Mouse (Mus musculus) intestine, embryonic 14.5 days (tissue): ENCODE data around the gene Id2. TPM values are rescaled to one million over a fixed set of nuclear protein-coding genes. Genes with fewer than 3 reads are reported as not detected.
A peak's percentile ranks its signal among the peaks of the same experiment; 100 is the strongest.

Experiments
- ATAC-seq: fragments of 200-750 bp; cut with Nextera tagmentation; replicated peaks from 2 replicates; pipeline ENCODE4 v1.8.0; 2017; ENCODE audit warnings: low read depth, moderate number of reproducible peaks, moderate TSS enrichment, moderate library complexity; ENCODE audit not compliant: low FRiP score, low TSS enrichment
- DNase-seq: peaks from one replicate; pipeline ENCODE4 v3.0.0-alpha.2; 2018; ENCODE audit warnings: low spot score
- H3K27ac ChIP-seq: fragments of 300-500 bp; sonication (generic); 2 replicates; pipeline ENCODE4 v1.5.1; 2014; ENCODE audit warnings: low read depth, mild to moderate bottlenecking, control low read depth
- H3K27me3 ChIP-seq: fragments of 300-500 bp; sonication (generic); replicated peaks from 2 replicates; pipeline ENCODE4 v1.6.1; 2014; ENCODE audit warnings: low read length, control low read depth; ENCODE audit not compliant: control insufficient read depth, insufficient read depth
- H3K36me3 ChIP-seq: fragments of 300-500 bp; sonication (generic); 2 replicates; pipeline ENCODE4 v1.6.1; 2014; ENCODE audit warnings: low read length, control low read depth; ENCODE audit not compliant: control insufficient read depth, insufficient read depth
- H3K4me1 ChIP-seq: fragments of 300-500 bp; sonication (generic); replicated peaks from 2 replicates; pipeline ENCODE4 v1.6.1; 2014; ENCODE audit warnings: low read length, control low read depth, mixed read lengths; ENCODE audit not compliant: control insufficient read depth, insufficient read depth
- H3K4me2 ChIP-seq: fragments of 300-500 bp; sonication (generic); 2 replicates; pipeline ENCODE4 v1.6.1; 2014; ENCODE audit warnings: low read length
- H3K4me3 ChIP-seq: fragments of 300-500 bp; sonication (generic); 2 replicates; pipeline ENCODE4 v1.5.1; 2014; ENCODE audit warnings: low read depth, low read length, control low read depth, mixed read lengths
- H3K9ac ChIP-seq: fragments of 300-500 bp; sonication (generic); 2 replicates; pipeline ENCODE4 v1.6.1; 2014; ENCODE audit warnings: mild to moderate bottlenecking, low read length
- H3K9me3 ChIP-seq: fragments of 300-500 bp; sonication (generic); 2 replicates; pipeline ENCODE4 v1.6.1; 2016; ENCODE audit warnings: low read length, control low read depth; ENCODE audit not compliant: control insufficient read depth
- WGBS: fragments of 180-500 bp; shearing (Covaris S2); extraction: QIAGEN DNeasy Blood & Tissue Kit; methylation state at CpG from one replicate; pipeline ENCODE4 v1.1.7; 2014; 5-methylcytosine and 5-hydroxymethylcytosine counted together
- polyA plus RNA-seq: library from polyadenylated mRNA; unstranded; fragments of >200 nt; fragmentation: Nextera tagmentation; extraction: Ambion mirVana; gene quantifications from 2 replicates; pipeline ENCODE4 v1.2.1, GENCODE M21; 2014

The Id2 gene
- polyA plus RNA-seq, 1 experiment from 2014 or later, result 502 TPM

DNA sequence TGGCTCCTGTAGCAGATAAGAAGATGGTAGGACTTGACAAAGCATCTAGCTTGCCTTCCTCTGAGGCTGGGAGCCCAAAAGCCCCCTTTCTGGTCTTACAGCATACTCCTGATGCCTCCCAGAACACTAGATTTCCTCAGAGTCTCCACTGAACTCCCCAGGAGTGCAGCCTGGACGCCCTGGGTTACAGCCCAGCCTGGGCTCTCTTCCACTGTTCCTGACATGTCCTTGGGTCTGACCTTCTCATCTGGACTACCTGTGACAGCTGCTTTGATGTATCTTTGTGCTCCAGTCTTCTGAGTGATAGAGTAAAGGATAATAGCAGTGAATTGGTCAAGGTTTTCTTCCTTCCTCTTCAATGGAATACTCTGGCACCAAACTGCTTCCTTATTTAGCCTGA, 17.5 kb upstream of the Id2 start:
- H3K36me3 ChIP-seq, result no peaks in the 10 kb centered on the region
- H3K4me1 ChIP-seq, result 0 out of 2 replicates have a peak, but pooled peaks cover 7% of the 10 kb centered on the region
- H3K9me3 ChIP-seq, result peaks cover 4% of the 10 kb centered on the region; the same call in 1 of the 2 replicates
- no peaks in the 10 kb centered on the region for H3K27me3 ChIP-seq
- H3K4me2 ChIP-seq, result no peak overlapping the region
- no peak overlapping the region for H3K27ac ChIP-seq
- DNase-seq, result no peak
- WGBS, result 81% methylated on average over 1 of the region's 1 CpGs
- no peak for ATAC-seq
- no peak overlapping the region for H3K4me3 ChIP-seq
- H3K9ac ChIP-seq, result no peak overlapping the region

- Histone ChIP-seq H3K4me3 (no peak overlapping the region), H3K9me3 (peaks cover 4% of the 10 kb centered on the region; the same call in 1 of the 2 replicates), H3K9ac (no peak overlapping the region), H3K27ac (no peak overlapping the region), H3K36me3 (no peaks in the 10 kb centered on the region), H3K4me1 (0 out of 2 replicates have a peak, but pooled peaks cover 3% of the 10 kb centered on the region), H3K27me3 (no peaks in the 10 kb centered on the region), H3K4me2 (no peak overlapping the region)
- ATAC-seq, result no peak
- no peak for DNase-seq
- WGBS, result 88% methylated on average over 2 of the region's 2 CpGs
Observed at GRCm38 (mm10) chr12:25113357-25113756, 16.4 kb upstream of the Id2 start.

DNA sequence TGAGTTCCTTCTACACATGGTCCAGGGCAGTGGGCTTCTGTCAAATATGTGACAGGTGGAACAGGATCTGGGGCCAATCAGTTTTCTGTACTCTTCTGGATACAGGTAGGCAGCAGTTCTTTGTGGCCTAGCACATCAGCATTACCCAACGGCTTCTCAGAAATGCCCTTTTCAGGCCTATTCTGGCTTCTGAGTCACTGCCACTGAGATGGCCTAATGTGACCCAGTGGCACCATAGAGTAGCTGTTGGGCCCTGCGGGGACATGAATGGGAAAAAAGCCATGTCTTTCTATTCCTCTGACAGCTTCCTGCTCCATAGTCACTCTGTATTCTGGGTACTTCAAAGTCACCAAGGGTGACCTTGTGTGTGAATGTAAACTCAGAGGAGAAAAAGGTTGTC, 15.9 kb upstream of the Id2 start:
- Histone ChIP-seq H3K36me3 (no peaks in the 10 kb centered on the region), H3K4me1 (0 out of 2 replicates have a peak, but pooled peaks cover 2% of the 10 kb centered on the region), H3K27ac (no peak overlapping the region), H3K4me2 (no peak overlapping the region), H3K9me3 (peaks cover 4% of the 10 kb centered on the region; the same call in 1 of the 2 replicates), H3K4me3 (no peak overlapping the region), H3K9ac (no peak overlapping the region), H3K27me3 (no peaks in the 10 kb centered on the region)
- ATAC-seq (no peak), DNase-seq (no peak)
- WGBS, result 94% methylated on average over 2 of the region's 2 CpGs

DNA sequence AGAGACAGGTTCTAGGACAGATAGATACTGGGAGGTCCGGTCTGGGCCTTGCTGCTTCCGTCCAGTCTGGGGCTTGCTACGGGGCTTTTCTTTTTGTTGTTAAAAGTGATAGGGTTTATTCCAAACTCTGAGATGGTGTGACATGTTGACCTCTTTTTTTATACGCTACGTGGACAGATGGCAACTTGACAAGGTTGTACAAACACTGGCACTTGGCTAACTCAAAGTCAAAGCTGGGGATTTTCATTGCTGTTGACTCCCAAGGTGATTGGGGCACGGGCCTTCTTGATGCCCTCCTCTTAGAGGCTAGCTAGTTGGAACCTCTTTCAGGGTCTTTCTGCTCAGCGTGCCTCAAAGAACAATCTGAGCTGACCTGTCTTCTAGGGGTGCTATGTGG, 13.7 kb upstream of the Id2 start:
- DNase-seq (no peak), ATAC-seq (no peak)
- WGBS, result 84% methylated on average over 7 of the region's 7 CpGs
- Histone ChIP-seq H3K27me3 (no peaks in the 10 kb centered on the region), H3K4me1 (no peaks in the 10 kb centered on the region), H3K9me3 (peaks cover 4% of the 10 kb centered on the region; the same call in 1 of the 2 replicates), H3K36me3 (no peaks in the 10 kb centered on the region), H3K4me3 (no peak overlapping the region), H3K9ac (no peak overlapping the region), H3K27ac (no peak overlapping the region), H3K4me2 (no peak overlapping the region)

GRCm38 (mm10) chr12:25109971-25110681, 13.2 kb upstream of the Id2 start:
- no peak for DNase-seq
- no peak overlapping the region for H3K4me2 ChIP-seq
- H3K27ac ChIP-seq, result no peak overlapping the region
- no peak overlapping the region for H3K9ac ChIP-seq
- H3K9me3 ChIP-seq, result peaks cover 4% of the 10 kb centered on the region; the same call in 1 of the 2 replicates
- no peaks in the 10 kb centered on the region for H3K4me1 ChIP-seq
- ATAC-seq, result no peak
- H3K27me3 ChIP-seq, result no peaks in the 10 kb centered on the region
- 77% methylated on average over 7 of the region's 7 CpGs for WGBS
- H3K36me3 ChIP-seq, result no peaks in the 10 kb centered on the region
- H3K4me3 ChIP-seq, result no peak overlapping the region

DNA sequence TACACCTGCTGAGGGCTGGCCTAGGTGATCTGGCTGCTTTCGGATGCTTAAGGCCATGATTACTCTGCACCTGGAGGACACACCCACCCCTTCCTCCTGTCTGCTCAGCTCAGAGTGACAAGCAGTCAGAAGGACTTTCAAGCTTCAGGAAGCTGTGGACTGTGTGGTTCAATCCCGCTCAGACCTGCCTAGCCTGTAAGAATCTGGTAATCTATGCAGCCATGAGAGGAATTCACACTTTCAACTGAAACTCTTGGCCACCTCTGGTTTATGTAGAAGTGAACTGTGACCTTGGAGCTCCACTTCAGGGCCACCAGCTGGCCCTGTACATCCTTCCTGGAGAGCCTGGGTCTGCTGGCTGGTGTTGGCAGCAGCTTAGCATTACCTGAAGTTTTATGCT, 11.9 kb upstream of the Id2 start:
- no peak overlapping the region for H3K4me2 ChIP-seq
- no peak overlapping the region for H3K4me3 ChIP-seq
- DNase-seq, result no peak
- H3K36me3 ChIP-seq, result no peaks in the 10 kb centered on the region
- H3K27ac ChIP-seq, result peak overlapping the region; percentile 54; the same call in 1 of the 2 replicates
- 67% methylated on average over 2 of the region's 2 CpGs for WGBS
- no peak overlapping the region for H3K9ac ChIP-seq
- peaks cover under 1% of the 10 kb centered on the region; the same call in 1 of the 2 replicates for H3K9me3 ChIP-seq
- no peaks in the 10 kb centered on the region for H3K27me3 ChIP-seq
- H3K4me1 ChIP-seq, result no peaks in the 10 kb centered on the region
- peak; percentile 78 for ATAC-seq

- Histone ChIP-seq H3K9me3 (no peaks in the 10 kb centered on the region), H3K4me3 (no peak overlapping the region), H3K9ac (no peak overlapping the region), H3K36me3 (no peaks in the 10 kb centered on the region), H3K4me1 (peaks cover 9% of the 10 kb centered on the region), H3K27ac (no peak overlapping the region), H3K27me3 (no peaks in the 10 kb centered on the region), H3K4me2 (no peak overlapping the region)
- ATAC-seq (no peak), DNase-seq (no peak)
Observed at GRCm38 (mm10) chr12:25104541-25104940, 7.6 kb upstream of the Id2 start.

DNA sequence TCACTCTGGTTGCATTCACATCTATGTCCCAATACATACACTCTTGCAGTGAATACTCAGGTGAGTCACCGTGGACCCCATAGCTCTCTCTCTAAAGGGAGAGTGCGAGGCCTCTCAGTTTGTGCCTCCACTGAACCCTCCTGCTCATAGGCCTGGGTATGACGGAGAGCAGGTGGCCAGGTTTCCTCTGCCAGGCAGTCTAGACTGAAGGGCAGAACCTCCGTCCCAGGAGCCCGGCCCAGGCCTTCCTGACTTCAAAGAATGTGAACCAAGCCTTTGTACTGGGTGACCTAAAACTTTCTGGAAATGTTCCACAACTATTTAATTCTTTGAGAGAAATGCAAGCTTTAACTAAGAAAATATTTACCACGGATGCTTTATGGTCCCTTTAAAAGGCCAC, 7.0 kb upstream of the Id2 start:
- Histone ChIP-seq H3K27me3 (no peaks in the 10 kb centered on the region), H3K27ac (no peak overlapping the region)

GRCm38 (mm10) chr12:25101389-25101788, 4.4 kb upstream of the Id2 start:
- Histone ChIP-seq H3K9ac (peak overlapping the region; percentile 81), H3K9me3 (no peaks in the 10 kb centered on the region), H3K4me3 (peak overlapping the region; percentile 94), H3K4me1 (peaks cover 22% of the 10 kb centered on the region), H3K4me2 (peak overlapping the region; percentile 89), H3K27me3 (no peaks in the 10 kb centered on the region), H3K27ac (peak overlapping the region; percentile 99), H3K36me3 (no peaks in the 10 kb centered on the region)
- no peak for DNase-seq
- WGBS, result 21% methylated on average over 5 of the region's 5 CpGs
- no peak for ATAC-seq

More for the DNA sequence above, 7.0 kb upstream of the Id2 start:
- no peak for ATAC-seq
- Histone ChIP-seq H3K9ac (no peak overlapping the region), H3K4me3 (no peak overlapping the region), H3K4me2 (no peak overlapping the region), H3K9me3 (no peaks in the 10 kb centered on the region), H3K36me3 (no peaks in the 10 kb centered on the region), H3K4me1 (peaks cover 9% of the 10 kb centered on the region)
- no peak for DNase-seq
- WGBS, result 67% methylated on average over 6 of the region's 6 CpGs
